Mouse (Mus musculus): Measurements from ENCODE around the gene Map2k7. TPM values are rescaled to one million over a fixed set of nuclear protein-coding genes. Genes with fewer than 3 reads are reported as not detected.

Map2k7 gene
- total and polyA plus RNA-seq, 3 experiments, result 25.8 to 115 TPM; not detected in 1

DNA sequence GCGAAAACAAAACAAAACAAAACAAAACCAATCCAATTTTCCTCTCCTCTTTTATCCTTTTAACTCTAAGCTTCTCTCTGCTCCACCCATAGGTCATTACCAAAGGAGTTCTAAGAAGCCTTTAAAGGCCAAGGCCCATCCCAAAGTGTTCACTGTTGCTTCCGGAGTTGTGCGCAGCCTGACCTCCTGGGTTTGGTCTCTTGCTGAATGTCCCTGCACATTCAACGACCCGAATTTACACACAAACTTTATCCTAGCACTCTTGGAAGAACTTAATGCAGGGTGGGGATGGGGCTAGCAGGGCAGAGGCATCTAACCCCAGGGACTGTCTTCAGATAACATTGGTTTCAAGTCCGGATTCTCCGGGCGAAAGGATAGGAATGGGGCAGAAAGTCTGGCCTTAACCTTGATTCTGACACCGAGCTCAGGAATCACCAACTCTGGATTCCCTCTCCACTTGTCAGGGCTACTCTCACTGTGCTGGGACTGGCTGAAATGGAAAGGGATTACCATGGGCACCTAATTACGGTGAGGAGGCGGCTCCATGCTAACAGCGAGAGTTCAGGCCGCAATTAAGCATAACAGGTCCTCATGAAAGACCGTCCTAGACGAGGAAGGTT is 616 bp upstream of the Map2k7 start (continued):
- peak; percentile 90 for TF ChIP-seq TBP (IDR thresholded peaks at IDR 0.05; ENCODE audit: low read depth, low read length)

DNA sequence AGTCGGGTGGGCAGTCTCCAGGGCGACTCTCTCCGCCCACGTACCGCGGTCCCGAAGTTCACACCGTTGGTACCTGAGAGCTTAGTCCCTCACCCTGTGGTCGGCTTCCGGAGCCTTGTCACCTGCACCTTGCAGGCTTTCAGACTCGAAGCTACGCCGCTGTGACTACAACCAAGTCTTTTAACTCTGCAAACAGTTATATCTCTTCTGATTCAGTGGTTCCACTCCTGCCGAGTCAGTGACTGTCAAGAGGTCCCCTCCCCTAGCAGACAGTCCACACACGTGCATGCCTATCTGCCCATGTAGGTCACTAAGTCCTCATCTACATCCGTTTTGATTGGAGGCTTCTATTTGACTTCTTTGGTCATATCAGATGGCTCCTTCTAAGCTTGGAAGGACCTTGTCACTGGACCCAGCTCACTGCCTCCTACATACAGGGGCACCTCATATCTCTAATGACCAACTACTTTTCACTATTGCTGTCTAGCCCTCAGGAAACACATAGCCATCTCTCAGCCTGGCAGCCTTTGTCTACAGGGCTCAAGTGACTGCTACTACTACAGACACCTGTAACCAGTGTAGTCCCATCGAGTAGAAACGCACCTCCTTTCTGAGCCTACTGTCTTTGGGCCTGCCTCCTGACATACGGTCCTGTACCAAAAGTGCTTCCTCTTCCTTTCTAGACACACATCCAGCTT is 802 bp downstream of the Map2k7 start:
- Histone ChIP-seq H3K4me1 (ENCODE audit: control insufficient read depth in 1 of 2, insufficient read depth in 2 of 2, low read length in 2 of 2) (peaks cover 0 to 18% of the 10 kb centered on the region in 2 experiments; a peak in 2 of 4 replicates), H3K9me3 (replicated peaks; ENCODE audit: insufficient read depth, low read length) (no peaks in the 10 kb centered on the region), H3K9ac (ENCODE audit: control insufficient read depth, low read depth, low read length, poor library complexity, severe bottlenecking) (peak overlapping the region; percentile 86), H3K79me2 (ENCODE audit: control insufficient read depth, insufficient read depth, low read length, poor library complexity) (peaks cover 32% of the 10 kb centered on the region), H3K27ac (ENCODE audit: control insufficient read depth, low read depth, low read length) (peak overlapping the region; percentile 52), H3K36me3 (ENCODE audit: control insufficient read depth in 1 of 2, insufficient read depth in 2 of 2, low read length in 2 of 2) (peaks cover 4 to 15% of the 10 kb centered on the region in 2 experiments), H3K4me3 (ENCODE audit: control insufficient read depth in 1 of 2, insufficient read depth in 1 of 2, low read depth in 2 of 2, low read length in 2 of 2) (peak overlapping the region; percentile 82 to 91), H3K27me3 (ENCODE audit: control insufficient read depth in 1 of 2, insufficient read depth in 2 of 2, low read length in 2 of 2) (no peaks in the 10 kb centered on the region)
- TF ChIP-seq ELF1 (IDR thresholded peaks at IDR 0.05; ENCODE audit: low read depth, low read length) (no peak), MXI1 (IDR thresholded peaks at IDR 0.05; ENCODE audit: low read depth, low read length) (peak; percentile 88), BHLHE40 (IDR thresholded peaks at IDR 0.05; ENCODE audit: borderline replicate concordance, low read depth, low read length) (no peak), JUND (IDR thresholded peaks at IDR 0.05; ENCODE audit: low read depth, low read length) (no peak), RCOR1 (IDR thresholded peaks at IDR 0.05; ENCODE audit: low read depth, low read length) (no peak), CHD1 (IDR thresholded peaks at IDR 0.05; ENCODE audit: low read depth, low read length) (no peak), NRF1 (IDR thresholded peaks at IDR 0.05; ENCODE audit: insufficient read depth, low read depth, low read length, poor library complexity, severe bottlenecking) (no peak), E2F4 (IDR thresholded peaks at IDR 0.05; ENCODE audit: borderline replicate concordance, low read depth, low read length) (no peak), POLR2AphosphoS5 (IDR thresholded peaks at IDR 0.05; ENCODE audit: borderline replicate concordance, low read depth, low read length) (no peak), ZNF384 (IDR thresholded peaks at IDR 0.05; ENCODE audit: low read depth, low read length) (no peak), CHD2 (IDR thresholded peaks at IDR 0.05; ENCODE audit: low read length) (no peak), MAZ (IDR thresholded peaks at IDR 0.05; ENCODE audit: low read depth, low read length) (no peak; the same call in 1 of the 2 replicates), ZMIZ1 (IDR thresholded peaks at IDR 0.05; ENCODE audit: low read depth, low read length) (no peak), MYC (IDR thresholded peaks at IDR 0.05; ENCODE audit: low read depth, low read length) (0 out of 2 replicates have a peak, but pooled peaks have one; percentile 20), MAX (IDR thresholded peaks at IDR 0.05; ENCODE audit: low read length) (no peak; the same call in none of the 2 replicates), MEF2A (IDR thresholded peaks at IDR 0.05; ENCODE audit: extremely low read depth, insufficient replicate concordance, low read depth, low read length, poor library complexity, severe bottlenecking) (no peak), ETS1 (IDR thresholded peaks at IDR 0.05; ENCODE audit: low read depth, low read length) (peak; percentile 4; the same call in 1 of the 2 replicates), TBP (IDR thresholded peaks at IDR 0.05; ENCODE audit: low read depth, low read length) (no peak), TCF12 (IDR thresholded peaks at IDR 0.05; ENCODE audit: low read depth, low read length) (no peak)
- no peak for DNase-seq (ENCODE audit: low read depth, low spot score)
